Mouse (Mus musculus) ES-E14 (cell line): Measurements from ENCODE around the gene Trappc6a. TPM values are rescaled to one million over a fixed set of nuclear protein-coding genes. Genes with fewer than 3 reads are reported as not detected.

Experiments
- DNase-seq: peaks from one replicate; pipeline ENCODE4 v3.0.0-alpha.2; 2013; ENCODE audit warnings: low read depth, low spot score
- H3K27ac ChIP-seq: 2 replicates; pipeline ENCODE4 v1.5.1; 2012; ENCODE audit warnings: low read depth, mild to moderate bottlenecking, low read length, moderate library complexity, mixed read lengths; ENCODE audit not compliant: poor library complexity, insufficient read depth, severe bottlenecking
- H3K36me3 ChIP-seq: 2 replicates; pipeline ENCODE4 v1.6.1; 2012; ENCODE audit warnings: mild to moderate bottlenecking, low read length, moderate library complexity, mixed read lengths; ENCODE audit not compliant: control insufficient read depth, poor library complexity, insufficient read depth, severe bottlenecking
- H3K4me1 ChIP-seq, 2 experiments: fragments of 150-350 bp in 1 of 2; sonication (generic) in 1 of 2; 2 replicates each; pipeline ENCODE4 v1.6.1; 2012; ENCODE audit warnings: low read length in 2 of 2, mild to moderate bottlenecking in 1 of 2, mixed read lengths in 1 of 2; ENCODE audit not compliant: control insufficient read depth in 2 of 2, insufficient read depth in 2 of 2, poor library complexity in 1 of 2
- H3K4me3 ChIP-seq, 2 experiments: fragments of 150-350 bp in 1 of 2; sonication (generic) in 1 of 2; 2 replicates each; pipeline ENCODE4 v1.5.1; 2012; ENCODE audit warnings: low read length in 2 of 2, low read depth in 1 of 2, mild to moderate bottlenecking in 1 of 2, mixed read lengths in 1 of 2; ENCODE audit not compliant: insufficient read depth in 1 of 2, poor library complexity in 1 of 2, severe bottlenecking in 1 of 2
- H3K9ac ChIP-seq: 2 replicates; pipeline ENCODE4 v1.6.1; 2012; ENCODE audit warnings: low read depth, mild to moderate bottlenecking, low read length, mixed read lengths; ENCODE audit not compliant: poor library complexity, insufficient read depth, severe bottlenecking
- H3K9me3 ChIP-seq: fragments of 150-350 bp; sonication (generic); 2 replicates; pipeline ENCODE4 v1.6.1; 2012; ENCODE audit warnings: low read depth, mild to moderate bottlenecking, low read length; ENCODE audit not compliant: control insufficient read depth, insufficient read depth
- CHD2 ChIP-seq: IDR thresholded peaks from 2 replicates; pipeline ENCODE4 v1.6.1; 2014; ENCODE audit warnings: mild to moderate bottlenecking, low read depth, low read length, inconsistent platforms
- HCFC1 ChIP-seq: IDR thresholded peaks from 2 replicates; pipeline ENCODE4 v1.6.1; 2012; ENCODE audit warnings: low read length, inconsistent platforms, borderline replicate concordance; ENCODE audit not compliant: insufficient read depth
- MAFK ChIP-seq: IDR thresholded peaks from 2 replicates; pipeline ENCODE4 v1.6.1; 2014; ENCODE audit warnings: mild to moderate bottlenecking, low read depth, low read length, inconsistent platforms; ENCODE audit not compliant: insufficient read depth
- ZC3H11A ChIP-seq: IDR thresholded peaks from 2 replicates; pipeline ENCODE4 v1.6.1; 2012; ENCODE audit warnings: low read depth, mild to moderate bottlenecking, inconsistent platforms, low read length, borderline replicate concordance
- ZNF384 ChIP-seq: IDR thresholded peaks from 2 replicates; pipeline ENCODE4 v1.6.1; 2012; ENCODE audit warnings: low read depth, low read length, inconsistent platforms
- in situ Hi-C, 2 experiments: fragments of 600-800 bp; cut with MboI; formaldehyde crosslinking; loops; one replicate each; pipeline ENCODE4 v1.15.1; 2025; ENCODE audit warnings: low sequenced_read_pairs in 2 of 2, inconsistent platforms in 1 of 2; ENCODE audit not compliant: unreplicated experiment in 2 of 2
- total RNA-seq: library from RNA; depleted of rRNA; stranded (reverse); fragments of 300-350 nt; gene quantifications from 2 replicates; pipeline ENCODE4 v1.2.3, GENCODE M21; 2012

Gene Trappc6a
- total RNA-seq, 1 experiment = 33.2 TPM

DNA sequence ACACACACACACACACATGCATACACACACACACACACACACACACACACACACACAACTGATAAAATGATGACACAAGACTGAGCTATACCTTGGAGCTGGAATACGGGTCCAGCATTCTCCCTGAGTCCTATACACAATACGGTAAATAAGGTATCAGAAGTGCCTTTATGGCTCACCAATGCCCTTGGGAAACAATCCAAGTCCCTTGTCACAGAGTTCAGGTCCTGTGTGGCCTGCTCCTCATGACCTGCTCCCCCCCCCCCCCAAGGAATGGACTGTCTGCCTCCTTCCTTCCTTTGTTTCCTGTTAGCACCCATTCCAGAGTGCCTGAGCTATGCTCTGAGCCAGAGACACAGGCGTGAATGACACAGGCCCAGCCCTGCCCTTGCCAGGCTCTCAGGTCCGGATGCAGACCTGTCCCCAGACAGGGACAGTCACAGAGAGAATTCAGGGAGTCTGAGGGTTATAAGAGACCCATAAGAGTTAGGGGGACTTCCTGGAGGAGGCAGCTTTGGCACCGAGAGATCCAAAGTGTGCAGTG is 41.5 kb upstream of the Trappc6a start:
- no peak overlapping the region for H3K4me3 ChIP-seq
- no peak overlapping the region for H3K9ac ChIP-seq
- TF ChIP-seq ZC3H11A = no peak
- TF ChIP-seq MAFK = no peak
- no peak for TF ChIP-seq ZNF384
- no peak for TF ChIP-seq HCFC1
- no peak for TF ChIP-seq CHD2
- no peaks in the 10 kb centered on the region for H3K9me3 ChIP-seq
- peaks cover 2 to 21% of the 10 kb centered on the region in 2 experiments; a peak in 2 of 4 replicates for H3K4me1 ChIP-seq
- in situ Hi-C loops = no loop called here
- no peaks in the 10 kb centered on the region for H3K36me3 ChIP-seq
- no peak for DNase-seq
- H3K27ac ChIP-seq = no peak overlapping the region

DNA sequence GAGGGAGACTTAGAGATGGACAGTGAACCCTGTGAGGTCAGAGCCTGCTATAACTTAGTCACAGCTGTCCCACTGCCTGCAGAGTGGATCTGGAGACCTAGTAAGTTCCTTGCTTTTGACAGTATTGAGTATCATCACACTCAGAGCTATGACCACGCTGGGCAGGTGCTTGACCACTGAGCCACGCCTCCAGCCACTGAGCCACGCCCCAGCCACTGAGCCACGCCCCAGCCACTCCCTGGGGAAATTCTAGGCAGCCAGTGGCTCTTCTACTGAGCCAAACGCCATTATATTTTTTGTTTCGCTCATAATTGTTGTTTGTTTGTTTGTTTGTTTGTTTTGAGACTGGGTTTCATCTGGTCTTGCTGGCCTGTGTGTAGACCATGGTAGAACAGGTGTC is 40.6 kb upstream of the Trappc6a start:
- in situ Hi-C loops = no loop called here

DNA sequence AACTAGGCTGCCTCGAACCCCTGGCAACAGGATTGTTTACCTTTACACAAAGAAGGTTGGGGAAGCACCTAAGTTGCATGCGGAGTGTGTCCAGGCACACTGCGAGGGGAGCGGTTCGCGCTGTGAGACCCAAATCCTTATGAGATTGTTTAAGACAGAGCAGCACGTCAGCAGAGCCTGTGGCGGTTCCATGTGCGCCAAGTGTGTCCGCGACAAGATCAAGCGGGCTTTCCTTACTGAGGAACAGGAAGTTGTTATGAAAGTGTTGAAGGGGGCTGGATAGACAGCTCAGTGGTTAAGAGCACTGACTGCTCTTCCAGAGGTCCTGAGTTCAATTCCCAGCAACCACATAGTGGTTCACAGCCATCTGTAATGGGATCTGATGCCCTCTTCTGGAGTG is 39.9 kb upstream of the Trappc6a start:
- Histone ChIP-seq H3K9me3 (no peaks in the 10 kb centered on the region), H3K4me3 (no peak overlapping the region), H3K4me1 (peaks cover 2 to 18% of the 10 kb centered on the region in 2 experiments; a peak in 2 of 4 replicates), H3K27ac (no peak overlapping the region), H3K9ac (no peak overlapping the region), H3K36me3 (no peaks in the 10 kb centered on the region)
- in situ Hi-C loops = no loop called here
- no peak for DNase-seq
- no peak for TF ChIP-seq CHD2
- no peak for TF ChIP-seq ZC3H11A
- TF ChIP-seq HCFC1 = no peak
- no peak for TF ChIP-seq MAFK
- no peak for TF ChIP-seq ZNF384

More for the DNA sequence above, 40.6 kb upstream of the Trappc6a start:
- Histone ChIP-seq H3K4me1 (peaks cover 2 to 23% of the 10 kb centered on the region in 2 experiments; a peak in 2 of 4 replicates), H3K9me3 (no peaks in the 10 kb centered on the region), H3K27ac (no peak overlapping the region), H3K36me3 (no peaks in the 10 kb centered on the region), H3K9ac (no peak overlapping the region), H3K4me3 (no peak overlapping the region)
- no peak for TF ChIP-seq CHD2
- no peak for TF ChIP-seq MAFK
- DNase-seq = no peak

DNA sequence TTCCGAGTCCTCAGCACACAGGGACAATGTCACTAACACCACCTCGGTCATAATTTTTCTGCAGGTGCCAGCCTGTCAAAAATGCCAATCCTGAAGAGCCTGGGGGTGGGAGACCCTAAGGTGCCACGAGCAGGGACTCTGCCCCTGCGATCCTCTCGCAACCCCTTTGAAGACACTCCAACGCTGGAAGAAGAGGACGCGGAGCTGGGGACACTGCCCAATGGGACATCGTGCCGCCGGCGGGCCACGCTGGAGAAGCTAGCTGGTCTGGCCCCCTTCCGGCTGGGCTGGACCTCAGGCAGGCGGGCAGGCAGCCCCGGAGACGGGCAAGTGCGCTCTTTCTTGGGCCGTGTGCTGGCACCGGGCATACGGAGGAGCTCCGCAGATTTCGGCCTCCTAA is 38.8 kb upstream of the Trappc6a start:
- no peak for DNase-seq
- peaks cover 2 to 15% of the 10 kb centered on the region in 2 experiments; a peak in 2 of 4 replicates for H3K4me1 ChIP-seq
- in situ Hi-C loops = no loop called here
- H3K9me3 ChIP-seq = no peaks in the 10 kb centered on the region
- H3K4me3 ChIP-seq = peak overlapping the region; percentile 19 to 46; a peak in 3 of 4 replicates
- TF ChIP-seq ZNF384 (no peak), MAFK (no peak), HCFC1 (no peak), ZC3H11A (no peak), CHD2 (no peak)
- H3K27ac ChIP-seq = no peak overlapping the region
- no peaks in the 10 kb centered on the region for H3K36me3 ChIP-seq
- 0 out of 2 replicates have a peak overlapping the region, but pooled peaks have one; percentile 7 for H3K9ac ChIP-seq

DNA sequence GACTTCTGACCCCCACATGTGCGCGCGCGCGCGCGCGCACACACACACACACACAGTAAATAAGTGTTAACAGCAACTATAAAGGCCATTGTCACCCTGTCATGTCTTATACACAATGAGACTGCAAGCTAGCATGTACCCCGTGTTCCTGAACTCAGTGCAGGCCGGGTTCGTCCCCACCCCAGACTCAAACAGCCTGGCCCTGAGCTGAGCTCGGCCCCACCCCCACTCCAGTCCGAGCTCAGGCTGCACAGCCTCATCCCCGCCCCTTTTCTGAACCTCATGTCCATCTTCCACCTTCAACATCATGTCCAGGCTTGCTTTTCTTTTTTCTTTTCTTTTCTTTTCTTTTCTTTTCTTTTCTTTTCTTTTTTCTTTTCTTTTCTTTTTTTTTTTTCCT is 37.9 kb upstream of the Trappc6a start:
- DNase-seq = no peak
- Histone ChIP-seq H3K4me1 (peaks cover 0 to 9% of the 10 kb centered on the region in 2 experiments; a peak in 2 of 4 replicates), H3K4me3 (no peak overlapping the region), H3K9me3 (no peaks in the 10 kb centered on the region), H3K36me3 (no peaks in the 10 kb centered on the region), H3K27ac (no peak overlapping the region), H3K9ac (no peak overlapping the region)
- in situ Hi-C loops = loop anchor here in 1 of 2 experiments (10.0 kb wide), 1 partner anchor 56 kb away; no protein-coding TSS in a partner anchor
- TF ChIP-seq ZNF384 (no peak), CHD2 (no peak), MAFK (no peak), HCFC1 (no peak)
